Mouse (Mus musculus) gonadal fat pad, adult 2 months (tissue): Measurements from ENCODE around the gene Speg. TPM values are rescaled to one million over a fixed set of nuclear protein-coding genes. Genes with fewer than 3 reads are reported as not detected.

Experiments
- DNase-seq: peaks from one replicate; pipeline ENCODE4 v3.0.0-alpha.2; 2012; ENCODE audit warnings: low read depth
- polyA plus RNA-seq: library from polyadenylated mRNA; depleted of rRNA; stranded (reverse); fragments of >200 nt; gene quantifications from 2 replicates; pipeline ENCODE4 v1.2.3, GENCODE M21; 2012

Speg gene
- polyA plus RNA-seq, 1 experiment = 26.2 TPM

DNA sequence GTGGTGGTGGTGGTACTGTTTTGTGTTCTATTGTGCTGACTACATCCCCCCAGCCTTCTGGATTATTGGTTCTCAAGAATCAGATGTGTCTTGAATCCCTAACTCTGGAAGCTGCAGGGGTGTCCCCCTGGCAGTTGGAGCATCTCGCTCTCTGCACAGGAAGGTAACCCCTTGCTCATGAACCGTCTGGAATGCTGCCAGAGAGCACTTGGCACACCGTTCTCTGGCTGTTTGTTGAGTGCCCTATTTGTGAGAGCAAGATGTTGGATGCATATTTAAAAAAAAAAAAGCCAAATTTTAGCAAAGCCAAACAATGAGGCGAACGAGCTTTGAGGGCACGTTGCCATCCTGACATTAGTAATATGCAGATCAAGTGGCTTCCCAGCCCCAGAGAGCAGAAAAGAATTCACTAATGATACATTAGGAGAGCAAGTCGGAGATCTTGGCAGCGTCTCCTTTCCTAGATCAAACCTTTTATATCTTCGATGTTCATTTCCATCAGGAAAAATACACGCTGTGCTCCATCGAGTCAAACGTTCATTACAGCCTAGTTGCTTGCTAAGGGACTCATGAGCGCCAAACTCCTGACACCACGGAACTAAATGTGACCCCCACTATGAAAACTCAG, 9.5 kb upstream of the Speg start:
- no peak for DNase-seq

DNA sequence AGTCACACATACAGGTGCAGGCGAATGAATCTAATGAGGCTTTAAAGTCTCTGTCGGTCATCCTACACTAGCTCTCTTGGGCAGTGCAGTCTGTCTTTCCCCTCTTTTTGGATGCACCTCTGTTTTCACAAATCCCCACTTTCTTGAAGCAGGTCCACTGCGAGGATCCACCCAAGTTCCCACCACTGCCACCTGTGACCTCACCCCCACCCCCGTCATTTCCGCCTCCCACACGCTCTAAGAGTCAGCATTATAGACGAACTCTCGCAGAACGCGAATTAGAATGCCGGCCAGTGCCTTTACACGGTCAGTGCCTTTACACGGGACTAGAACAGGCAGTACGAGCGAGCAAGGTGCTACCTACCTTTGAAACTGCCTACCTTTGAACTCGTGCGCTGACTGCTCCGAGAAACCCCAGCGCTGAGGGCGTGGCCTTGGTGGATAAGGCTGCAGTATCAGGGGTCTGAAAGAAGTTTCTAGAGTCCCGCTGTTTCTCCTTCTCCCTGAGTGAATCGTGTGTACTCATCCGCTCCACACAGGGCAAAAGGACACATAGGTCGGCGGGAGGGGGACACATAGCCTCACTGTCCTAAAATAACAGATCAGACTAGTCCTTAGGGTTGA, 5.6 kb upstream of the Speg start:
- no peak for DNase-seq

DNA sequence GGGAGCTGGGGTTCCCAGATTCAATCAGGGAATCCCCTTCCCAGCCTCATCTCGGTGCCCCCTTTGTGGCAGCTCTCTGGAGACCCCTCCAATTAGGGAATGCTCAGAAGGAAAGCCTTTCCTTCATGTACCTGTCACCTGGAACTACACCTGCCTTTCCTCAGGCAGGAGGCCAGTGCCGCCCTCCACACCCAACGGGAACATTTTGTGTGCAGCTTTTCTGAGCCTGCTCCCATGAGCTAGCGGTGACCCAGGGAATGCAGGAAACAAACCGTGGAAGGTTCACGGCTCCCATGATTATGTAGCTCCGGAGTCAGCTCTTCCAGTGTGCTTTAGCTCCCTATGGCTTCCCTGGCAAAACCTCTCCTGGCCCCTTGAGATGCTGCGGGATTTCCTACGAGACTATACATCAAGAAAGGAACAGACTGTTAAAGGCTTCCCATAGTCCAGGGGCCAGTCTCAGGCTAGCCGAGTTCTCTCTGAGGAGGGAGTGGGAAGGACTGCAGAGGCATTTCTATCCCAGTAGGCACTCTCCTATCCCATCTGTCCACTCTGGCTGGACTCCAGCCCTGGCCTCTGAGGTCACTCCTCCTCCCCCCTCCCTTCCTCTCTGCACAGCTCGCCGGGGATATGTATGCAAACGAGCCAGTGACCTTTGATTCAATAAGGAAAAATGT, 5.0 kb upstream of the Speg start:
- no peak for DNase-seq

DNA sequence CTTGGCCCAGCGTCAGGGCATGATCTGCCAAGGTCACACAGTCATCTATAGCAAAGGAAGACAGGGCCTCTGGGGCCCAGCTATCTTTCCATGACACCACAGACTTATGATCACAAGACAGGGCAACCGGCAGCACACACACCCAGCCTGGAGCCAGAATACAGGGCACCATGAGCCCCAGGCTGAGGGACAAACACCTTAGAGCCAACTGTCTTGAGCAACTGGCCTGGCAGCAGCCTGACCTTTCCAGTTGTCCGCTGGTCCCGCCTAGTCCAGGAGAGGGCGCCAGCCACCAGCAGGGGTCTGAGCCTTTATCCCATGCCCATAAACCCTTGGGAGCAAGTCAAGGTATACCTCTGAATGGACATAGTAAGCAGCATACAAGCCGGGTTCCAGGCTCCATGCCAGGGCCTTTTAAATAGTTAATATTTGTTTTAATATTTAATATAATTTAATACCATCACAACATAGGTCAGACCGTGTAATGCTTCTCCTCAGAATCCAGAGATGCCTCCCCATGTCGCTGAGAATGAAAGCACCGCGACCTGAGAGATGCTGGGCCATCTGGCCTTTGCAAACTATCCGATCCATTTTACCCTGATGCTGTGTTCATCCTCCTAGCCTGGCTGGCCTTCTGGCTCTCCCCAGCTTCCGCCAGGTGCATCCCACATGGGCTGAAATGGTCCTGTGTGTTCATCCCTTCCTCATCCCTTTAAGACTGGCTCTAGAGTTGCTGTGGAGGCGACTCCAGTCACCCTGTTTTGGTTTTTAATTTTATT, 3.6 kb upstream of the Speg start:
- DNase-seq = no peak

DNA sequence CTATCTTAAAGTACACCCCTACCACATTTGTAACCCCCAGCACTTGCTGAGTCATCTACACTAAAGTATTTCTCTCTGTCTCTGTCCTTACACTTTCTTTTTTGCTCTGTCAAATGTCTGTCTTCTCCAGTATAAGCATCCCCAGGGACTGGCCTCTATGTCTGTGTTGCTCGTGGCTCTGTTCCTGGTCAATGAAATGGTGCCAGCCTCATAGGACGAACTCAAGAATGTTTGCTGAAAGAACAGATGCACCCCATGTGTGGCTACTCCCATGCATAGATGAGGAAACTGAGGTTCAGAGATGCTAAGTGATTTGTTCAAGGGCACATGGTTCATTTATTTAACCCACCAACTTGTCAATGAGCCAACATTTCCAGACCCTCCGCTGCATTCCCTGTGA, 2.6 kb upstream of the Speg start:
- no peak for DNase-seq

DNA sequence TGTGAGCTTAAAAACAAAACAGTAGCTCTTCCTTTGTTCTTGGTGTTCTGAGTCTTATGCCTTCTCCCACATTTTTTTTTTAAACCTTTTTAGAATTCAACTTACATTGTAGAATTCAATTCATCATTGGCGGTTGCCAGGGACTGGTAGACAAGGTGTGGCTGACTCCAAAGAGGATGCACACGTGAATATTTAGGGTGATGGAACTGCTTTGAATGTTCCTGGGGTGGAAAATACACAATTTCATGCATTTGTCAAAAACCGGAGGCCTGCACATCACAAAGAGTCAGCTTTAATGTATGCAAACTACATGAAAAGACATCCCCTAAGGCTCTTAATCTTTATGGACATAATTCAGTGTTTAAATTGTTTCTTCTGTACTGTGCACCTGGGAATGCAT, 1.8 kb upstream of the Speg start:
- DNase-seq = no peak

- DNase-seq = no peak
Measured at GRCm38 (mm10) chr1:75379196-75379595, 4.1 kb downstream of the Speg start.

DNA sequence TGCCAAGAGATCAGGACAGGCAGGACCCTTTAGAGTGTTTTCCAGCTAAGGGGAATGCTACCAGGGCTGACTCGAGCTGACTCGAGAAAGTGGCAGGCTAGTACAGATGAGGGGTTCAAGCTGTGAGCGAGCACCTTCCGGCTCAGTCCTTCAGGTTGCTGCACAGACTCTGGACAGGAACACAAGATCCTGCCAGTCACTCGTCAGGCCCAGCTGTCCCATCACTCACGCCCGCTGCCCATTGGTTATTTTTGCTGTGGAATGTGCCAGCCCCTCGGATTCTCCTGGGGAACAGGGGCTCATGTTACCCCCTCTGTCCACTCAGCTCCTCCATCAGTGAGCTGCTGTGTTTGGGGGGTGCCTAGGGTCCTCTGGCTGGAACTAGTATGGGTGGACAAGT, 4.8 kb downstream of the Speg start:
- no peak for DNase-seq

DNA sequence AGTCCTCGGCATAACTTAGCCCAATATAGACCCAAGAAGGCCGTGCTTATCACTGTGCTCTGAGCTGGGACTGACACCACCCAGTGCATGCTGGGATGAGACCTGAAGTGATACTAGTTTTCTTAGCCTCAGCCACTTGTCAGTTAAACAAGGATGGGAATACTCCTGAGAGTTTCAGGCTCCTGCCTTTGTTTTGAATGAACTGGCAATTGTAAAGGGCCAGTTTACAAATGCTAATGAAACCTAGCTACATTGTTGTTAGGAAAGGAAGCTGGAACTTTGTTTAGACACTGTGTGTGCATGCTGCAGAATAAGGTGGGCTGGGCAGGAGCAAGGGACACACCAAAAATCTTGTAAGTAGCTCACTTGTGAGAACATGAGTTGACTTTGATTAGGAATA, 5.9 kb downstream of the Speg start:
- DNase-seq = no peak

- no peak for DNase-seq
Measured at GRCm38 (mm10) chr1:75381482-75382355, 6.6 kb downstream of the Speg start.

GRCm38 (mm10) chr1:75382356-75383071, 7.4 kb downstream of the Speg start:
- no peak for DNase-seq

DNA sequence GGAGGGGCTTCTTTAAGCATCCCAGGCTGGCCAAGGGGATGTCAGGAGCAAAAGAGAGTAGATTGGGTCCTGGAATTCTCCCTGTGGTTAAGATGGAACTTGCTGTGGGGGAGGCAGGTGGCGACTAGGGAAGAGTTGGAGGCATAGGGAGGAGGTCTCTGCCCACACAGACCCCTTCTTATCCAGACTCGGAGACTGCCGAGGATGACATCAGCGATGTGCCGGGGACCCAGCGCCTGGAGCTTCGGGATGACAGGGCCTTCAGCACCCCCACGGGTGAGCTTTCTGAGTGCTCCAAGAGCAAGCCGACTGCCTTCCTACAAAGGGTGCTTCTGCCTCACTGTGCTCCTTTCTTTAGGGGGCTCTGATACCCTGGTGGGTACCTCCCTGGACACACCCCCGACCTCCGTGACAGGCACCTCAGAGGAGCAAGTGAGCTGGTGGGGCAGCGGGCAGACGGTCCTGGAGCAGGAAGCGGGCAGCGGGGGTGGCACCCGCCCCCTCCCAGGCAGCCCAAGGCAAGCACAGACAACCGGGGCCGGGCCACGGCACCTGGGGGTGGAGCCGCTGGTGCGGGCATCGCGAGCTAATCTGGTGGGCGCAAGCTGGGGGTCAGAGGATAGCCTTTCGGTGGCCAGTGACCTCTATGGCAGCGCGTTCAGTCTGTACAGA, 9.5 kb downstream of the Speg start:
- no peak for DNase-seq

- no peak for DNase-seq
Measured at GRCm38 (mm10) chr1:75385142-75385730, 10.1 kb downstream of the Speg start.

GRCm38 (mm10) chr1:75386149-75386548, 11.1 kb downstream of the Speg start:
- DNase-seq = no peak

- no peak for DNase-seq
Measured at GRCm38 (mm10) chr1:75387469-75387928, 12.4 kb downstream of the Speg start.

- DNase-seq = no peak
Measured at GRCm38 (mm10) chr1:75387929-75388897, 13.1 kb downstream of the Speg start.

- no peak for DNase-seq
Measured at GRCm38 (mm10) chr1:75388898-75389515, 13.9 kb downstream of the Speg start.

GRCm38 (mm10) chr1:75393139-75393538, 18.0 kb downstream of the Speg start:
- DNase-seq = no peak
